Mouse (Mus musculus) G1E (cell line): ENCODE measurements around the gene Kcnip4.

ENCODE experiments used
- CTCF ChIP-seq: IDR thresholded peaks from 2 replicates; pipeline ENCODE4 v1.5.1; 2012; ENCODE audit warnings: low read depth, low read length, inconsistent platforms, mixed read lengths
- GATA1 ChIP-seq: IDR thresholded peaks from 2 replicates; pipeline ENCODE4 v1.6.1; 2012; ENCODE audit warnings: borderline replicate concordance, low read length, inconsistent platforms, mixed read lengths

- TF ChIP-seq CTCF, result no peak
- no peak for TF ChIP-seq GATA1
Observed at GRCm38 (mm10) chr5:49285455-49286135, 239.1 kb downstream of the Kcnip4 start.
